Mouse (Mus musculus) stomach, postnatal 0 days (tissue): ENCODE measurements around the gene Tspan11. TPM values are rescaled to one million over a fixed set of nuclear protein-coding genes. Genes with fewer than 3 reads are reported as not detected.

Experiments used
- ATAC-seq: fragments of 200-750 bp; cut with Nextera tagmentation; 2 replicates; pipeline ENCODE4 v1.8.0; 2017; ENCODE audit not compliant: low FRiP score, low TSS enrichment
- DNase-seq: peaks from one replicate; pipeline ENCODE4 v3.0.0-alpha.2; 2016; ENCODE audit warnings: low spot score
- H3K27ac ChIP-seq: fragments of 300-500 bp; sonication (generic); replicated peaks from 2 replicates; pipeline ENCODE4 v1.5.1; 2014; ENCODE audit warnings: mild to moderate bottlenecking, control low read depth
- H3K27me3 ChIP-seq: fragments of 300-500 bp; sonication (generic); 2 replicates; pipeline ENCODE4 v1.6.1; 2014; ENCODE audit warnings: low read length; ENCODE audit not compliant: control insufficient read depth, insufficient read depth
- H3K36me3 ChIP-seq: fragments of 300-500 bp; sonication (generic); 2 replicates; pipeline ENCODE4 v1.6.1; 2014; ENCODE audit warnings: low read length, mixed read lengths; ENCODE audit not compliant: control insufficient read depth, insufficient read depth
- H3K4me1 ChIP-seq: fragments of 300-500 bp; sonication (generic); replicated peaks from 2 replicates; pipeline ENCODE4 v1.6.1; 2014; ENCODE audit warnings: antibody characterized with exemption; ENCODE audit not compliant: control insufficient read depth, insufficient read depth
- H3K4me2 ChIP-seq: fragments of 300-500 bp; sonication (generic); replicated peaks from 2 replicates; pipeline ENCODE4 v1.6.1; 2014; ENCODE audit warnings: low read depth, mild to moderate bottlenecking, control low read depth, moderate library complexity
- H3K4me3 ChIP-seq: fragments of 300-500 bp; sonication (generic); 2 replicates; pipeline ENCODE4 v1.5.1; 2014; ENCODE audit warnings: low read depth, low read length, control low read depth
- H3K9ac ChIP-seq: fragments of 300-500 bp; sonication (generic); 2 replicates; pipeline ENCODE4 v1.6.1; 2014; ENCODE audit warnings: mild to moderate bottlenecking, low read length, control low read depth, mixed read lengths
- H3K9me3 ChIP-seq: fragments of 300-500 bp; sonication (generic); 2 replicates; pipeline ENCODE4 v1.6.1; 2016; ENCODE audit warnings: low read length; ENCODE audit not compliant: control insufficient read depth
- CTCF ChIP-seq: IDR thresholded peaks from 2 replicates; pipeline ENCODE4 v1.5.1; 2016; ENCODE audit warnings: antibody characterized with exemption, low read depth, mild to moderate bottlenecking, moderate library complexity
- EP300 ChIP-seq: optimal IDR thresholded peaks from 2 replicates; pipeline ENCODE3; 2016; ENCODE audit warnings: antibody characterized with exemption
- WGBS: fragments of 180-500 bp; shearing (Covaris S2); extraction: QIAGEN DNeasy Blood & Tissue Kit; methylation state at CpG from one replicate; pipeline ENCODE4 v1.1.7; 2014; 5-methylcytosine and 5-hydroxymethylcytosine counted together
- polyA plus RNA-seq: library from polyadenylated mRNA; unstranded; fragments of >200 nt; fragmentation: Nextera tagmentation; extraction: Ambion mirVana; gene quantifications from 2 replicates; pipeline ENCODE4 v1.2.1, GENCODE M21; 2015

Gene Tspan11
- polyA plus RNA-seq, 1 experiment from 2014 or later: 2.4 TPM

- H3K27me3 ChIP-seq: no peaks in the 10 kb centered on the region
- 0 out of 2 replicates have a peak, but pooled peaks cover 3% of the 10 kb centered on the region for H3K36me3 ChIP-seq
- H3K4me3 ChIP-seq: no peak overlapping the region
- no peaks in the 10 kb centered on the region for H3K9me3 ChIP-seq
- H3K9ac ChIP-seq: no peak overlapping the region
- WGBS: 92% methylated on average over 8 of the region's 8 CpGs
- H3K4me2 ChIP-seq: no peak overlapping the region
- DNase-seq: no peak
- no peaks in the 10 kb centered on the region; the same call in none of the 2 replicates for H3K4me1 ChIP-seq
- no peak for TF ChIP-seq CTCF
- no peak for TF ChIP-seq EP300
- no peak overlapping the region; the same call in 1 of the 2 replicates for H3K27ac ChIP-seq
- no peak for ATAC-seq
These were observed 105.6 kb downstream of the Tspan11 start for GRCm38 (mm10) chr6:127992993-127993392.

- Histone ChIP-seq H3K4me3 (no peak overlapping the region), H3K27ac (no peak overlapping the region), H3K4me1 (no peaks in the 10 kb centered on the region), H3K36me3 (0 out of 2 replicates have a peak, but pooled peaks cover 3% of the 10 kb centered on the region), H3K27me3 (no peaks in the 10 kb centered on the region), H3K9ac (no peak overlapping the region), H3K9me3 (no peaks in the 10 kb centered on the region), H3K4me2 (no peak overlapping the region)
- no peak for ATAC-seq
- no peak for DNase-seq
- WGBS: 82% methylated on average over 4 of the region's 5 CpGs
- TF ChIP-seq EP300: no peak
- TF ChIP-seq CTCF: peak; percentile 44; the same call in 1 of the 2 replicates
These were observed 109.5 kb downstream of the Tspan11 start for GRCm38 (mm10) chr6:127996928-127997327.

GRCm38 (mm10) chr6:127999118-127999517 is 111.7 kb downstream of the Tspan11 start:
- 81% methylated on average over 2 of the region's 2 CpGs for WGBS
- 0 out of 2 replicates have a peak, but pooled peaks cover 4% of the 10 kb centered on the region for H3K4me1 ChIP-seq
- no peaks in the 10 kb centered on the region for H3K36me3 ChIP-seq
- no peak overlapping the region for H3K4me2 ChIP-seq
- no peak for TF ChIP-seq EP300
- TF ChIP-seq CTCF: no peak
- no peaks in the 10 kb centered on the region for H3K9me3 ChIP-seq
- DNase-seq (no peak), ATAC-seq (no peak)
- no peak overlapping the region for H3K27ac ChIP-seq
- no peak overlapping the region for H3K4me3 ChIP-seq
- no peak overlapping the region for H3K9ac ChIP-seq
- H3K27me3 ChIP-seq: no peaks in the 10 kb centered on the region

- TF ChIP-seq CTCF (no peak), EP300 (no peak)
- 68% methylated on average over 3 of the region's 3 CpGs for WGBS
- 0 out of 2 replicates have a peak, but pooled peaks cover 4% of the 10 kb centered on the region for H3K4me1 ChIP-seq
- no peak overlapping the region for H3K4me3 ChIP-seq
- no peaks in the 10 kb centered on the region for H3K9me3 ChIP-seq
- DNase-seq (no peak), ATAC-seq (no peak)
- H3K9ac ChIP-seq: no peak overlapping the region
- H3K4me2 ChIP-seq: no peak overlapping the region
- H3K27me3 ChIP-seq: no peaks in the 10 kb centered on the region
- H3K36me3 ChIP-seq: no peaks in the 10 kb centered on the region
- H3K27ac ChIP-seq: no peak overlapping the region
These were observed 113.4 kb downstream of the Tspan11 start for GRCm38 (mm10) chr6:128000777-128001176.

- Histone ChIP-seq H3K36me3 (no peaks in the 10 kb centered on the region), H3K27ac (peak overlapping the region; percentile 93), H3K27me3 (no peaks in the 10 kb centered on the region), H3K9me3 (no peaks in the 10 kb centered on the region), H3K4me1 (0 out of 2 replicates have a peak, but pooled peaks cover 4% of the 10 kb centered on the region), H3K4me3 (no peak overlapping the region), H3K4me2 (no peak overlapping the region), H3K9ac (no peak overlapping the region)
- TF ChIP-seq CTCF: no peak
- no peak for TF ChIP-seq EP300
- no peak for DNase-seq
- no peak for ATAC-seq
- 41% methylated on average over 1 of the region's 1 CpGs for WGBS
These were observed 114.2 kb downstream of the Tspan11 start for GRCm38 (mm10) chr6:128001587-128001986.

GRCm38 (mm10) chr6:128002104-128002503 is 114.7 kb downstream of the Tspan11 start:
- 45% methylated on average over 10 of the region's 10 CpGs for WGBS
- Histone ChIP-seq H3K27me3 (no peaks in the 10 kb centered on the region), H3K9me3 (no peaks in the 10 kb centered on the region), H3K4me2 (no peak overlapping the region), H3K27ac (peak overlapping the region; percentile 93), H3K4me1 (0 out of 2 replicates have a peak, but pooled peaks cover 4% of the 10 kb centered on the region), H3K36me3 (no peaks in the 10 kb centered on the region), H3K9ac (no peak overlapping the region), H3K4me3 (no peak overlapping the region)
- DNase-seq: no peak
- no peak for ATAC-seq
- TF ChIP-seq EP300: no peak
- no peak for TF ChIP-seq CTCF
